Mouse (Mus musculus) T-helper 2 cell (primary cell): Measurements from ENCODE around the gene Gm5592.
"Not testable (repeated sequence)": the region's sequence is repeated elsewhere in the genome, so short reads cannot be mapped to it uniquely, and the experiment has no call there.

Source experiments
- in situ Hi-C: fragments of 300-600 bp; cut with MboI, MseI; formaldehyde crosslinking; loops from one replicate; pipeline ENCODE4 v1.15.1; 2025; ENCODE audit warnings: high pct_unique_total_duplicates

The Gm5592 gene

DNA sequence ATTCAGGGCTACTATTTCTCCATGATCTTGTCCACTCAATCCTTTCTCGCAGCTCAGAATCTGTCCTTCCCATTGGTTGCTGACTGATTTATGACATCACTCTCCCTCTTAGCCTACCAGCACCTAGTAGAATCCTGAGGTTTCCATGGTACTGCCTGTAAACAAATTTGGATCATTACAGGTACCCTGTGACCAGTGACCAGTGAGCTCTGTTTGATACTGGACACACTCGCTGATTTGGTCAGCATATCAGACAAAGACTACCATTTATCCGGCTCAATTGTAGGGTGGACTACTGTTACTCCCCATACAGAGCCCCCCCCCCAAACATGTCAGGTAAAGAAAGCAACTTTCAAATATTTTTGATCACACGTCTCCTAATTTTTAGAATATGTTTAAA lies at the start of gene Gm5592:
TSS of gene Gm5592 (plus strand) at position 301 of the 400 bp plus-strand sequence.
- in situ Hi-C loops, result not testable (repeated sequence)

GRCm38 (mm10) chr7:41155806-41156205 lies 2.2 kb downstream of the Gm5592 start:
- in situ Hi-C loops, result not testable (repeated sequence)

- in situ Hi-C loops, result not testable (repeated sequence)
These were observed 4.2 kb downstream of the Gm5592 start for GRCm38 (mm10) chr7:41157879-41158278.

GRCm38 (mm10) chr7:41158562-41158961 lies 4.9 kb downstream of the Gm5592 start:
- in situ Hi-C loops, result not testable (repeated sequence)

DNA sequence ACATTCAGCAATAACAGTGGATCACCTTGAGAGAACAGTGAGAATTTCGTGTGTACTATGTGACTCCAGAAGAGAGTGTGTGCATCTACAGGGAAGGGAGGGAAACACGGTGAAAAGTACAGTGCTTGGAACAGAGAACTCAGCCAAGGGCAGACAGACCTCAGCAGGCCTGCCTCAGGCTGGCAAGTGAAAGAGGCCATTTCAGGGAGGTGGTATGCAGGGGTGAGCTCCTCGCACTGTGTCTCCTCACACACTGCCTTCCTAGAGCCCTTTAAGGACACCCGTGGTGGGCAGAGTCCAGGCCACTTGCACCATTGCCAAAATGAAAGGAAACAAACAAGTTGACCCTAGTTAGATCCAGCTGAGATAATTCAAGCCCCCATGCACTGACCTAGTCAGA lies 40.0 kb downstream of the Gm5592 start:
- in situ Hi-C loops, result no loop called here
